ENCODE assay signal across 9 mouse cellular contexts in the genomic region with DNA sequence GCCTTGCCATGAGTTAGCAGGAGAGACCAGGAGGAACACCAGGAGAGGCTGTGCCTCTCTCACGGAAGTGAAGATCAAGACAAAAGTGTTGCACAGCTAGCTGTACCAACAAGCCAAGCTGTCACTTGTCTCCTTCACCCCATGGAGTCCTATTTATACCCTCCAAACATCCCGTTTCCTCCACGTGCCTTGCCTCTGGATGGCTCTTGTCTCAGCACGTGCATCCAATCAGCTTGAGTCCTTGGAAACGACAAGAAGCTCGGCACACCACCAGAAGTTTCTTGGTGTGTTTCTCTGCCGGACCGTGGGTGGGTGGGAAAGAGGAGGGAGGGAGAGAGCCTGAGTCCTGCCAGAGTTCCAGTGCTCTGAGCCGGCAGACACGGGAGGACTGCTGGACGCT. TPM values are rescaled to one million over a fixed set of nuclear protein-coding genes. Genes with fewer than 3 reads are reported as not detected.
DNase-seq lines count a peak whose midpoint lies in the region; ATAC-seq and TF ChIP-seq lines count a peak whose summit lies in the region.
"Had no signal": no experiment of that assay in that cellular context is flagged by ENCODE, and none has a peak within 500 bp of the region (broad histone marks: within the 10 kb centered on the region; RNA-seq: fewer than 3 reads in every experiment).

No protein-coding gene starts in this region.

- WGBS in forebrain, embryonic 10.5 days, result 41% methylated on average over 11 of the region's 11 CpGs
- WGBS in forebrain, embryonic 16.5 days, result 28% methylated on average over 11 of the region's 11 CpGs
- 31% methylated on average over 11 of the region's 11 CpGs for WGBS in limb, embryonic 13.5 days
- WGBS in stomach, embryonic 16.5 days, result 23% methylated on average over 11 of the region's 11 CpGs

- no peak overlapping the region for H3K4me2 ChIP-seq in forebrain, embryonic 16.5 days (ENCODE audit: low read length)
- 0 out of 2 replicates have a peak overlapping the region, but pooled peaks have one; percentile 9 for H3K4me2 ChIP-seq in limb, embryonic 13.5 days (replicated peaks)
- peak overlapping the region; percentile 29; the same call in 1 of the 2 replicates for H3K4me2 ChIP-seq in stomach, embryonic 16.5 days (ENCODE audit: low read depth, low read length)
- H3K4me2 ChIP-seq: limb, embryonic 15.5 days had no signal

- peaks cover 30% of the 10 kb centered on the region for H3K4me1 ChIP-seq in forebrain, embryonic 10.5 days
- H3K4me1 ChIP-seq in forebrain, embryonic 16.5 days (replicated peaks; ENCODE audit: control insufficient read depth, insufficient read depth, low read length), result peaks cover 4% of the 10 kb centered on the region; the same call in 1 of the 2 replicates
- H3K4me1 ChIP-seq in testis, adult 2 months (ENCODE audit: control insufficient read depth, insufficient read depth, low read length), result peaks cover 9% of the 10 kb centered on the region
- peaks cover 15% of the 10 kb centered on the region for H3K4me1 ChIP-seq in limb, embryonic 13.5 days
- H3K4me1 ChIP-seq in stomach, embryonic 16.5 days (ENCODE audit: control insufficient read depth, insufficient read depth, low read length), result peaks cover 20% of the 10 kb centered on the region

- no peak for TF ChIP-seq CTCF in testis, adult 2 months (IDR thresholded peaks at IDR 0.05; ENCODE audit: control insufficient read depth, insufficient read depth, insufficient replicate concordance, low read depth, low read length)

- DNase-seq in forebrain, embryonic 10.5 days (ENCODE audit: extremely low spot score, low spot score), result no peak
- no peak for DNase-seq in testis, postnatal 14 days (ENCODE audit: low spot score)
- no peak for DNase-seq in yolk sac, embryonic 10.5 days (ENCODE audit: low spot score)
- no peak for DNase-seq in adipocyte (ENCODE audit: low spot score)

- no peaks in the 10 kb centered on the region for H3K9me3 ChIP-seq in forebrain, embryonic 10.5 days
- H3K9me3 ChIP-seq in forebrain, embryonic 16.5 days (ENCODE audit: control insufficient read depth, low read length), result no peaks in the 10 kb centered on the region
- H3K9me3 ChIP-seq in limb, embryonic 13.5 days, result no peaks in the 10 kb centered on the region
- no peaks in the 10 kb centered on the region for H3K9me3 ChIP-seq in stomach, embryonic 16.5 days (replicated peaks; ENCODE audit: control insufficient read depth, low read length)
- H3K9me3 ChIP-seq: limb, embryonic 15.5 days had no signal

- peak overlapping the region; percentile 44; the same call in 1 of the 2 replicates for H3K27ac ChIP-seq in forebrain, embryonic 10.5 days
- H3K27ac ChIP-seq in forebrain, embryonic 16.5 days (ENCODE audit: low read length), result no peak overlapping the region
- H3K27ac ChIP-seq in testis, adult 2 months (ENCODE audit: control insufficient read depth, insufficient read depth, low read depth, low read length), result peak overlapping the region; percentile 81
- no peak overlapping the region for H3K27ac ChIP-seq in limb, embryonic 13.5 days
- H3K27ac ChIP-seq in stomach, embryonic 16.5 days (ENCODE audit: low read length), result no peak overlapping the region
- H3K27ac ChIP-seq: limb, embryonic 15.5 days had no signal

- ATAC-seq in forebrain, embryonic 16.5 days, result no peak
- ATAC-seq in limb, embryonic 13.5 days (ENCODE audit: low FRiP score, low read depth), result no peak
- ATAC-seq in stomach, embryonic 16.5 days (ENCODE audit: insufficient read depth, low FRiP score), result no peak

- TF ChIP-seq POLR2A in testis, adult 2 months (IDR thresholded peaks at IDR 0.05; ENCODE audit: control insufficient read depth, low read depth, low read length), result no peak; the same call in 1 of the 2 replicates

- no peak overlapping the region for H3K9ac ChIP-seq in forebrain, embryonic 16.5 days (replicated peaks; ENCODE audit: low read depth, low read length)
- peak overlapping the region; percentile 13; the same call in 1 of the 2 replicates for H3K9ac ChIP-seq in limb, embryonic 13.5 days
- H3K9ac ChIP-seq in stomach, embryonic 16.5 days (ENCODE audit: low read length), result peak overlapping the region; percentile 42
- H3K9ac ChIP-seq: limb, embryonic 15.5 days had no signal

- H3K4me3 ChIP-seq in forebrain, embryonic 10.5 days, result no peak overlapping the region
- H3K4me3 ChIP-seq in forebrain, embryonic 16.5 days (replicated peaks; ENCODE audit: low read length), result no peak overlapping the region
- peak overlapping the region; percentile 68 for H3K4me3 ChIP-seq in testis, adult 2 months (ENCODE audit: control insufficient read depth, low read depth, low read length)
- no peak overlapping the region for H3K4me3 ChIP-seq in limb, embryonic 13.5 days
- no peak overlapping the region for H3K4me3 ChIP-seq in stomach, embryonic 16.5 days (replicated peaks; ENCODE audit: low read length)
- H3K4me3 ChIP-seq: limb, embryonic 15.5 days had no signal

- no peaks in the 10 kb centered on the region for H3K27me3 ChIP-seq in forebrain, embryonic 10.5 days (ENCODE audit: poor library complexity, severe bottlenecking)
- H3K27me3 ChIP-seq in forebrain, embryonic 16.5 days (replicated peaks; ENCODE audit: control insufficient read depth, insufficient read depth, low read length), result no peaks in the 10 kb centered on the region
- H3K27me3 ChIP-seq in testis, adult 2 months (ENCODE audit: control insufficient read depth, insufficient read depth, low read length), result no peaks in the 10 kb centered on the region
- H3K27me3 ChIP-seq in limb, embryonic 13.5 days, result no peaks in the 10 kb centered on the region
- no peaks in the 10 kb centered on the region for H3K27me3 ChIP-seq in stomach, embryonic 16.5 days (ENCODE audit: control insufficient read depth, insufficient read depth, low read length)
- H3K27me3 ChIP-seq: limb, embryonic 15.5 days had no signal

- H3K36me3 ChIP-seq in forebrain, embryonic 10.5 days (replicated peaks), result peaks cover 9% of the 10 kb centered on the region; the same call in 1 of the 2 replicates
- H3K36me3 ChIP-seq in forebrain, embryonic 16.5 days (ENCODE audit: control insufficient read depth, insufficient read depth), result no peaks in the 10 kb centered on the region
- 0 out of 2 replicates have a peak, but pooled peaks cover 1% of the 10 kb centered on the region for H3K36me3 ChIP-seq in testis, adult 2 months (ENCODE audit: control insufficient read depth, insufficient read depth, low read length)
- peaks cover under 1% of the 10 kb centered on the region; the same call in 1 of the 2 replicates for H3K36me3 ChIP-seq in limb, embryonic 13.5 days
- H3K36me3 ChIP-seq in stomach, embryonic 16.5 days (ENCODE audit: control insufficient read depth, insufficient read depth, low read length), result no peaks in the 10 kb centered on the region
- H3K36me3 ChIP-seq: limb, embryonic 15.5 days had no signal

RNA-seq across cellular contexts. Expression of a gene that starts 9.3 kb away (rescaled TPM):
- polyA plus RNA-seq in forebrain, embryonic 10.5 days (2016; fragmentation: Nextera tagmentation; extraction: Ambion mirVana), result 42.1 and 44.3 TPM in 2 replicates
- polyA plus RNA-seq in forebrain, embryonic 16.5 days (2015; fragmentation: Nextera tagmentation; extraction: Ambion mirVana), result 20.0 and 20.7 TPM in 2 replicates
- polyA plus RNA-seq in testis, adult 2 months (2012; rRNA removed), result 37.7 and 43.3 TPM in 2 replicates
- 23.5 and 24.4 TPM in 2 replicates for polyA plus RNA-seq in limb, embryonic 13.5 days (2015; fragmentation: Nextera tagmentation; extraction: Ambion mirVana)
- polyA plus RNA-seq in stomach, embryonic 16.5 days (2015; fragmentation: Nextera tagmentation; extraction: Ambion mirVana), result 20.4 and 22.6 TPM in 2 replicates

RNA-seq across cellular contexts. Expression of a gene that starts 17.9 kb away (rescaled TPM):
- 346 and 351 TPM in 2 replicates for polyA plus RNA-seq in forebrain, embryonic 10.5 days (2016; fragmentation: Nextera tagmentation; extraction: Ambion mirVana)
- polyA plus RNA-seq in forebrain, embryonic 16.5 days (2015; fragmentation: Nextera tagmentation; extraction: Ambion mirVana), result 286 and 291 TPM in 2 replicates
- polyA plus RNA-seq in testis, adult 2 months (2012; rRNA removed), result 209 and 219 TPM in 2 replicates
- 282 and 310 TPM in 2 replicates for polyA plus RNA-seq in limb, embryonic 13.5 days (2015; fragmentation: Nextera tagmentation; extraction: Ambion mirVana)
- 218 TPM in 2 replicates for polyA plus RNA-seq in stomach, embryonic 16.5 days (2015; fragmentation: Nextera tagmentation; extraction: Ambion mirVana)

RNA-seq across cellular contexts. Expression of a gene that starts 50.0 kb away (rescaled TPM):
- polyA plus RNA-seq in forebrain, embryonic 10.5 days (2016; fragmentation: Nextera tagmentation; extraction: Ambion mirVana), result 20.1 and 21.7 TPM in 2 replicates
- polyA plus RNA-seq in forebrain, embryonic 16.5 days (2015; fragmentation: Nextera tagmentation; extraction: Ambion mirVana), result 26.4 and 29.7 TPM in 2 replicates
- polyA plus RNA-seq in testis, adult 2 months (2012; rRNA removed), result 24.1 and 24.3 TPM in 2 replicates
- polyA plus RNA-seq in limb, embryonic 13.5 days (2015; fragmentation: Nextera tagmentation; extraction: Ambion mirVana), result 27.8 and 34.3 TPM in 2 replicates
- polyA plus RNA-seq in stomach, embryonic 16.5 days (2015; fragmentation: Nextera tagmentation; extraction: Ambion mirVana), result 17.5 and 24.0 TPM in 2 replicates

Comparison
In these comparisons a context has a peak if more than half of its experiments do, and no peak if none do; other contexts are left out.
1. H3K27ac ChIP-seq: peak in forebrain, embryonic 10.5 days (single experiment) and testis, adult 2 months (single experiment); none in forebrain, embryonic 16.5 days (single experiment), limb, embryonic 13.5 days (single experiment) and stomach, embryonic 16.5 days (single experiment).